Mouse (Mus musculus) adrenal gland (tissue): ENCODE data around the gene Efhb.

ENCODE experiments used
- intact Hi-C: fragments of 180-260 bp; cut with DNase I; formaldehyde crosslinking; loops from one replicate; pipeline ENCODE4 v1.15.1; 2025

Gene Efhb

GRCm38 (mm10) chr17:53386863-53387262 is 76.3 kb downstream of the Efhb start:
- intact Hi-C loops, result no loop called here

GRCm38 (mm10) chr17:53364111-53364510 is 99.0 kb downstream of the Efhb start:
- intact Hi-C loops, result no loop called here
